Mouse (Mus musculus) G1E (cell line): ENCODE data around the gene St3gal4.

Experiments
- CTCF ChIP-seq: IDR thresholded peaks from 2 replicates; pipeline ENCODE4 v1.5.1; 2012; ENCODE audit warnings: low read depth, low read length, inconsistent platforms, mixed read lengths
- GATA1 ChIP-seq: IDR thresholded peaks from 2 replicates; pipeline ENCODE4 v1.6.1; 2012; ENCODE audit warnings: borderline replicate concordance, low read length, inconsistent platforms, mixed read lengths
- POLR2AphosphoS5 ChIP-seq: IDR thresholded peaks from 2 replicates; pipeline ENCODE4 v1.6.1; 2012; ENCODE audit warnings: low read depth, low read length, inconsistent platforms; ENCODE audit not compliant: insufficient replicate concordance
- TAL1 ChIP-seq: conservative IDR thresholded peaks from 2 replicates; pipeline ENCODE4 v1.6.1; 2012; ENCODE audit warnings: low read depth, low read length, inconsistent platforms, mixed read lengths

GRCm38 (mm10) chr9:35021744-35022143 is 97.3 kb downstream of the St3gal4 start:
- TF ChIP-seq POLR2AphosphoS5, result no peak
- TF ChIP-seq CTCF, result no peak
- no peak for TF ChIP-seq TAL1
- no peak for TF ChIP-seq GATA1
